Mouse (Mus musculus) erythroblast, adult 5-6 weeks (primary cell): ENCODE results near the gene Ppard. TPM values are rescaled to one million over a fixed set of nuclear protein-coding genes. Genes with fewer than 3 reads are reported as not detected.

Source experiments
- ATAC-seq: replicated peaks from 2 replicates; pipeline ENCODE4 v1.8.0; 2016; ENCODE audit warnings: moderate number of reproducible peaks, mild to moderate bottlenecking, moderate TSS enrichment, inconsistent platforms; ENCODE audit not compliant: poor library complexity, low FRiP score, severe bottlenecking
- total RNA-seq, 2 experiments: library from RNA; stranded (forward) in 1 of 2; stranded (reverse) in 1 of 2; fragments of 150-400 nt in 1 of 2; fragments of 200-764, 138-1000 nt in 1 of 2; gene quantifications; 2 replicates each; pipeline versions ENCODE4 v1.2.3 to v1.2.4; 2015 to 2017; ENCODE audit warnings: low replicate concordance in 2 of 2

Ppard gene
- total RNA-seq, 2 experiments from 2014 or later: 0.77 to 0.94 TPM

DNA sequence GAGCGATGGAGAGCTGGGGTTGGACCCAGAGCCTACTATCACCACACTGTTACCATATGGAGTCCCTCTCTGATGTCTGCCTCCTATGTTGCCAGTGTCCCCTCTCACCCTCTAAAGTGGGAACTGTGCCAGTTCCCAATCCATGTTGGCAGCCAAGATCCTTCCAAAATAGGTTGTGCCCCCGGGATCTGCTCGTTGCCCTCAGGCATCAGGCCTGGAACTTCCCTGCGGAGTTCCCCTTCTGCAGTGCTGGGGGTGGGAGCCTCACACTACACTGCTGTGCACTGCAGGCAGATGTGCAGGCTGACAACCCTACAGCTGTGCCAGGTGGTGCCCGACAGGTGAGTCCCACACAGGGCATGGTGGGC, 19.8 kb downstream of the Ppard start:
- ATAC-seq: no peak

DNA sequence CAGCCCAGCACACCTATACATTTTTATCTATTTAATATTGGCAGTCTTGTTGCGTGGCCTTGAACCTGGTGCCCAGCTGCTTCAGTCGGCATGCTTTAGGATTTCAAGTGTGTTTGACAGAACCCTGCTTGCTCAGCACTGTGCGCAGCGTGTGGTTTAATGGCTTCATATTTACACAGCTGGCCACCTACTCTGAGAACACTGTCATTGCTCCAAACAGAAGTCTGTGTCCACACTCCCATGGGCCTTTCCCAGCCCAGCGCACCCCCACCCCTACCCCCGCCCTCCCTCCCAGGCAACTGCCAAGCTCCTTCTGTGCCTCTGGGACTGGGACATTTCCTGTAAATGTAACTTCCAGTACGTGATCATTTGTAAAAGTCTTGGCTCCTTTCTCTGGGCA, 20.7 kb downstream of the Ppard start:
- ATAC-seq: no peak

GRCm38 (mm10) chr17:28254804-28255203, 22.3 kb downstream of the Ppard start:
- ATAC-seq: no peak

GRCm38 (mm10) chr17:28255651-28256050, 23.2 kb downstream of the Ppard start:
- no peak for ATAC-seq

GRCm38 (mm10) chr17:28256651-28257328, 24.3 kb downstream of the Ppard start:
- ATAC-seq: no peak

DNA sequence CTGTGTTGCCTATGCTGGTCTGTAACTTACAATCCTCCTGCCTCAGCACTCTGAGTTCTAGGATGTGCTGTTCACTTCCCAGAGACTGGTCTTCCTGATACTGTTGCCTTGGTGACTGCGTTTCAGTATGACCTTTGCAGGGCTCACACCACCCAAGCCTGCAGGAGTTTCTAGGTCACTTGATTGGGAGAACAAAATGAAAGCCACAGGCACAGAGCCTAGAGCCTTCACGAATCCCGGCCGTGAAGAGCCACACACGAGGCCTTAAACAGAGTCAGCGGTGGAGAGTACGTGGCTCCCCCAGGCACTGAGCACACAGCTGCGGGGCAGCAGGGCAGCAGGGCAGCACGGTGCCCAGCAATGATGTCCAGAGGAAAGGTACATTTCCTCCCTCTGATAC, 25.8 kb downstream of the Ppard start:
- no peak for ATAC-seq

DNA sequence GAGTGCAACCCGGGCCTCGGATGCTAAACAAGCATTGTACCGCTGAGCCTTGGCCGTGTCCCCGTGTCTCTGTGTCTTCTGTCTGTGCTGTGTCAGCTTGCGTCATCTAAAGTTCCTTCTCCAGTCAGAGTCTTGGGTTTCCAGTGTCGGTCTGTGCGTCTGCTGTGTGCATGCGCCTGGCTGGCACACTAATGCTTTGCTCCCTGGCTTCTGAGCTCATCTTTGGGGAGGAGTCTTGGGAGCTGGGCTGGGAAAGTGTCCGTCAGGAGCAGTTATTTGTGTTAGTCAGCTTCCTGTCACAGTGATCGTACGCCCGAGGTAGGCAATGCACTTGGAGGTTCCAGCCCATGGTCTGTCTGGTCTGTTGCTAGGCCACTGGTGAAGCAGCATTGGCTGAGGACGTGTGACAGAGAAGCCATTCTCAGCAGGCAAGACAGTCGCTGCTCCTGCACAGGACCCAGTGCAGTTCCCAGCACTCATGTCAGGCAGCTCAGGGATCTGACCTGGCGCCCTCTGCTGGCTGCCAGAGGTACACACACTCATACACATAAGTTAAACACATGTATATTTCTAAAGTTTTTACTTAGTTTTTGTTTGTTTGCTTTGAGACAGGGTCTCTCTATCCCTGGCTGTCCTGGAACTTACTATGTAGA, 27.5 kb downstream of the Ppard start:
- peak; percentile 74 for ATAC-seq

DNA sequence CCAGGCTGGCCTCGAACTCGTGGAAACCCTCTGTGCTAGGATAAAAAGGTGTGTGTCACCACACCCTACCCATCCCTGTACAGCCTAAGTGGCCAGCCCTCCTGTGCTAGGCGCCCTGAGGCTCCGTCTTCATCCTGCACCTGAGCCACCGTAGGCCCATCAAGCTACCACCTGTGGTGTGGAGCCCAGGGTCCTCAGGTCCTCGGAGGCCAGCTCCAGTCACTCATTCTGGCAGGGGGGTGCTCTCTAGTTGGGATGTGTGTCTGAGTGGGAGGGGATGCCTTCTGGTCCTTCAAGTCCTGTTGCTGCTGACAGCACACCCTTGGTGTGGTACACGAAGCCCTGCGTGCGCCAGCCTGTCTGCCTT, 28.0 kb downstream of the Ppard start:
- no peak for ATAC-seq

GRCm38 (mm10) chr17:28261795-28262194, 29.3 kb downstream of the Ppard start:
- no peak for ATAC-seq

DNA sequence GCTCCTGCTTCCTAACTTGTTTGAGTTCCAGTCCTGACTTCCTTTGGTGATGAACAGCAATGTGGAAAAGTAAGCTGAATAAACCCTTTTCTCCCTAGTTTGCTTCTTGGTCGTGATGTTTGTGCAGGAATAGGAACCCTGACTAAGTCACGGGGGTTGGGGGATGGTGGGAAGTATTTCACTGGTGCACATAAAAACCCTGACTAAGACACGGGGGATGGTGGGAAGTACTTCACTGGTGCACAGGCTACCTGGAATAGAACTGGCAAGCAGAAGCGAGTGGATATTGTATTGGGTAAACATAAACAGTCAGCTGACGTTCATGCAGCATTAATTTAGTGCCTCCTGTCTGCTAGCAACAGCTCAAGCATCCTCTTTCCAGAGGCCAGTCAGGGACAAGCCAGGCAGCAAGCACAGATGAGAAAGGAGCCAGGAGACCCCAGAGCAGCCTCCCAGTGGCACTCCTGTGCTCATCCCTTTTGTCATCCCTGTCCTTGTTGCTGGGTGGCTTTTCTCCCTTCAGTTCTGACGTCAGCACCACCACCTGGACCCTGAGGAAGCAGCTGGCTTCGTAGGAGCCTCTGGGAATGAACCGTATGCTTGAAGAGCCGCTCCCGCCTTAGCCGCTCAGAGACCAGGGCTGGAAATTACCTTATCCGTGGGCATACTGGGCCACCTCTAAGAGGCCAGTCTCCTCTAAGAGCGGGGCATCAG, 30.8 kb downstream of the Ppard start:
- ATAC-seq: no peak

GRCm38 (mm10) chr17:28267251-28267650, 34.8 kb downstream of the Ppard start:
- no peak for ATAC-seq

DNA sequence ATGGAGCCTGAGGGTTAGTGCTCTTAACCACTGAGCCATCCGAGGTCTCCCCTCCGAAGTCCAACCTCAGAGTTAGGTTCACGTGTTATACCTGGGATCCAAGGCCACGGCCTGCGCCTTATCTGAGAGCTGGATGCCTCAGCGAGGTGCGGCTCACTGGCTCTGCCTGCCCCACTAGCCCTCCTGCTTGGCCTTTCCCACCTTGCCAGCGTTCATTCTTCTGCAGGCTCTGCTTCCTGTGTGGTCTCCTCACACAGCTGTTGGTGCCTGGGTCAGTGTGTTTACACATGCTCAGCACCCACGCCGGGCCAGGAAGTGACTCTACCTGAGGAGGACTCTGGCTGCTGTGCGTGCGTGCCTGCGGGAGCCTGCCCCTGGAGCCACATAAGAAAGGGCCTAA, 37.7 kb downstream of the Ppard start:
- no peak for ATAC-seq

DNA sequence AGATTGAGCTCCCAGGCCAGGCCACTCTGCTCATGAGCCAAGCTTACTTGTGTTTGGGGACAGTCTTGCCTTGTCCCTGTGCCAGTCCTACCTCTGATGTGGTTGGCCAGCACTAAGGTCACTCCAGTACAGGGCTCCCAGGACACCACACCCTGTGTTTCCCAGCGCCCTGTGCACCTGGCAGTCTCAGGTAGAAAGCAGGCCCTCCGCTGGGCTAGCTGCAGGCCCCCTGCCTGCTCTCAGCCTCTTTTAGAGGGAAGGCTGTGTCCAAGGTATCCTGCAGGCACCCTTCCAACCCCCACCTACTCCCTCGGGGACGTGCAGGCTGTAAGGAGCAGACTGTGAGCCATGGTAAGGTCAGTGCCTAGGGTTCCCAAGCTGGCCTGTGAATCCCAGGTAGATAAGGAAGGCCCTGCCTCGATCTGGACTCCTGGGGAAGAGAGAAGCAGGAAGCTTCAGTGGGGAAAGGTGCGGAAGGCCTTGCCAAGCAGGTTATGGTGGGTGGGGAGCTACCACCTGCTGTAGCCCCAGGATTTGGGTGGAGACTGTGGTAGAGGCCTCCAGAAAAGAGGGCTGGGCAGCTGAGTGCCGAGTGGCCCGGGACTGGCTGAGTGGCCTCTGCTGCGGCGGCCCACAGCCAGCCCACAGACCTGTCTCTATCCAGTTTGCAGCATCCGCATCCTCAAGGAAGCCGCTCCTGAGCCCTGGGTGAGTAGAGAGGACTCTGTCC, 39.2 kb downstream of the Ppard start:
- ATAC-seq: no peak

GRCm38 (mm10) chr17:28272281-28272680, 39.8 kb downstream of the Ppard start:
- no peak for ATAC-seq

GRCm38 (mm10) chr17:28272837-28273236, 40.3 kb downstream of the Ppard start:
- no peak for ATAC-seq

GRCm38 (mm10) chr17:28274739-28275138, 42.2 kb downstream of the Ppard start:
- no peak for ATAC-seq

- no peak for ATAC-seq
Observed at GRCm38 (mm10) chr17:28277226-28277625, 44.7 kb downstream of the Ppard start.

- ATAC-seq: no peak
Observed at GRCm38 (mm10) chr17:28277721-28278120, 45.2 kb downstream of the Ppard start.

- ATAC-seq: no peak
Observed at GRCm38 (mm10) chr17:28278156-28278555, 45.7 kb downstream of the Ppard start.

- ATAC-seq: no peak
Observed at GRCm38 (mm10) chr17:28279236-28279635, 46.7 kb downstream of the Ppard start.
